Mouse (Mus musculus) erythroid progenitor cell, adult 5-6 weeks (primary cell): ENCODE data around the gene Ciart. TPM values are rescaled to one million over a fixed set of nuclear protein-coding genes. Genes with fewer than 3 reads are reported as not detected.
"Not testable (repeated sequence)": the region's sequence is repeated elsewhere in the genome, so short reads cannot be mapped to it uniquely, and the experiment has no call there.

Experiments
- ATAC-seq: replicated peaks from 2 replicates; pipeline ENCODE4 v1.8.0; 2016; ENCODE audit warnings: moderate number of reproducible peaks, mild to moderate bottlenecking, moderate TSS enrichment, inconsistent platforms; ENCODE audit not compliant: poor library complexity, low FRiP score, severe bottlenecking
- total RNA-seq, 2 experiments: library from RNA; stranded (forward) in 1 of 2; stranded (reverse) in 1 of 2; fragments of 150-400 nt in 1 of 2; fragments of 186-747, 209-891 nt in 1 of 2; gene quantifications; 2 replicates each; pipeline versions ENCODE4 v1.2.3 to v1.2.4; 2015 to 2017; ENCODE audit warnings: low replicate concordance in 2 of 2

Gene Ciart
- total RNA-seq, 2 experiments from 2014 or later: not detected

DNA sequence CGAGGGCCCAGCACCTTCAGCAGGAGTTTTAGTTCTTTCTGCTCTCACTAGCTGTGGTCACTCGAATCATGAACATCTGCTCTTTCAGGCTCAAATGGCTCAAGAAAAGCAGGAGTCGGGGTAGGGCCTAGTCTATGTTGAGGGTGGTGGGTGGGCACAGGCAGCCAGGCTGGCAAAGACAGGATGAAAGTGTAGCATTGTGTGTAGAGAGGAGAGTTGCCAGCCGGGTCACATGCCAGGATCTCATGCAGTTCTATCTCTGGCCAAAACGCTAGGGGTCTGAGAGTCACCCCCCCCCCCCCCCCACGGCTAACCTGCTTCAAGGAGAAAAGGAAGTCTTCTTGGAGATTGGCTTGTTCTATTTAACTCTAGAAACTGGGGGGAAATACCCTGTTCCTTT, 20.6 kb upstream of the Ciart start:
- ATAC-seq: no peak

DNA sequence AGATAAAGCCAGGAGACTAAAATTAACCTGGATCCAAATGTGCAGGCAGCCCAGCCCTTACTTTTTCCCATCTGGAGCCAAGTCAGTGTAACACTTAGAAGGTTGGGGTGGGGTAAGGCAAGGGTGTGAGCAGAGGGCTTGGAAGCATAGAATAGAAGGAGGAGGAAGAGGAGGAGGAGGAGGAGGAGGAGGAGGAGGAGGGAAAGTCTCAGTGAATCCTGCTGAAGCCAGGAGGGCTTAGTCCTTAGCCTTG, 20.2 kb upstream of the Ciart start:
- no peak for ATAC-seq

DNA sequence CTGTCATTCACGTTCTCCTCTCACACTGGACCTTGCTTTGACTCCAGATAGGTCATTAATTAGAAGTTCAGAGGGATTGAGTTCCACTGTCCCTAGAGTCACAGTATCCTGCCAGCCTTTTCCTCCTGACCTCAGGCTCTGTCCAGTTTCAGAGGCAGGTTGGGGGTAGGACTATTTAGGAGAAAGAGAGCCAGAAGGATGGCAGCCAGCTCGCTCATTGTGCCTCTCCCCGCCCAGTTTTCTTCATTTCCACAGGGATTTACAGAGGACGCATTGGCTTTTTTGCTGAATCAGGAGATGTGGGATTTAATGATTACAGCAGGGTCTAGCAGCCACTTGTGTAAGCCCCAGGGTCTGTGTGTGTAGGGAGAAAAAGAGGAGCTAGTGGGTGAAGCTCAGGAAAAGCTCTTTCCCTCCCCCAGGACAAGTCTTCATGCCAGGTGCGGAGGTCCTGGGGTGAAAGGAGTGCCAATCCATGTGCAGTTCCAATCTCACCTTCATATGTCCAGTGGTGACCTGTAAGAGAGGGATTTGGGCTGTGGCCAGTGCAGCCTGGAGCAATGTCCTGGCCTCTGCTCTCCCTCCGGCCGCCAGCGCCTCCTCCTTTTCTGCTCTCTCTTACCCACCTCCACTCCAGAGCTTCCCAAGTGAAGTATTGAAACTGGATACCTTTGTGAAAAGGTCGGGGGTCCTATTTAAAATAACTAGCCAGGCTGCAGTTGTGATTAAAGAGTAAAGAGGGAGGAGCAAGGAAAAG, 19.7 kb upstream of the Ciart start:
- ATAC-seq: no peak

DNA sequence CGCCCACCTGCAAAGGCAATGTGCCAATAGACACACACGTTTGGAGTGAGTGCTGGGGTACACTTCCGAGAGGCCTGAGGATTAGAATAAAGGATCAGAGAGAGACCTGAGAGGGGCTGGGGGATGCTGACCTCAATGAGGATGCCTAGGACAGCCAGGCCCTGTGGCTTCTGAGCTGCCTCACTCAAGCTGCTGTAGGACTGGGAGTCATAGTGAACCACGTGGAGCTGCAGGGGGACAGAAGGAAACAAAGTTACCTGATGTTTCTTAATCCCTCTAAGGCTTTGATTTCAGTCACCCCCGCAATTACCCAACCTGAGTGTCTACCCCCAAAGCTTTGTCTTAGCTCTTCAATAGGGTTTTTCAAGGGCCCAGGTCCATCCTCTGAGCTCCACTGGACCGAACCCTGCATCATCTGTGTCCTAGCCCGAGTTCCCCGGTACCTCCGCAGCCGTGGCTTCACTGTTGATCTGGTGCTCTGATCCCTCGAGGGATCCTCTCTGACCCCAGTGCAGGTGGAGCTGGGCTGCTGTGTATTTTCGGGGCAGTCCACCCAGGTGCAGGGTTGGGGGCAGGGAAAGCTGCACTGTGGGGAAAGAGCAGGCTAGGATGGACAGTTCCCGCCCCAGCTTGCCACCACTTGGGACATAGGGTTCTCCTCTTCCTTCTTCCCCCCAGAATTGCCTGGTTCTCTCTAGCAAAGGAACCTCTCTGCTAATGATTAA, 17.9 kb upstream of the Ciart start:
- ATAC-seq: no peak

DNA sequence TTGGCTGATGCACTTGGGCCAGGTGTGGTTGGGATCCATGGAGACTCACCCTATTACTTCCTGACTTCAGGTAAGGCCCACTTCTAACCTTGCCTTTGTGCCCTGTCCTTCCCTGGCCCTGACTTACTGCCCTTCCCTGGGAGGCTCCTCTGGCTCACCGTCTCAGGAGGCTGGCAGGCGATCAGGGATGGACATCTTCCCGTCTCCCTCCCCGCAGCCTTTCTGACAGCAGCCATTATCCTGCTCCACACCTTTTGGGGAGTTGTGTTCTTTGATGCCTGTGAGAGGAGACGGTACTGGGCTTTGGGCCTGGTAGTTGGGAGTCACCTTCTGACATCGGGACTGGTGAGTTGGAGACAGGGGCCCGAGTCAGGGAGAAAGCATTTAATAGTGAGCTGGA, 13.4 kb upstream of the Ciart start:
- not testable (repeated sequence) for ATAC-seq

DNA sequence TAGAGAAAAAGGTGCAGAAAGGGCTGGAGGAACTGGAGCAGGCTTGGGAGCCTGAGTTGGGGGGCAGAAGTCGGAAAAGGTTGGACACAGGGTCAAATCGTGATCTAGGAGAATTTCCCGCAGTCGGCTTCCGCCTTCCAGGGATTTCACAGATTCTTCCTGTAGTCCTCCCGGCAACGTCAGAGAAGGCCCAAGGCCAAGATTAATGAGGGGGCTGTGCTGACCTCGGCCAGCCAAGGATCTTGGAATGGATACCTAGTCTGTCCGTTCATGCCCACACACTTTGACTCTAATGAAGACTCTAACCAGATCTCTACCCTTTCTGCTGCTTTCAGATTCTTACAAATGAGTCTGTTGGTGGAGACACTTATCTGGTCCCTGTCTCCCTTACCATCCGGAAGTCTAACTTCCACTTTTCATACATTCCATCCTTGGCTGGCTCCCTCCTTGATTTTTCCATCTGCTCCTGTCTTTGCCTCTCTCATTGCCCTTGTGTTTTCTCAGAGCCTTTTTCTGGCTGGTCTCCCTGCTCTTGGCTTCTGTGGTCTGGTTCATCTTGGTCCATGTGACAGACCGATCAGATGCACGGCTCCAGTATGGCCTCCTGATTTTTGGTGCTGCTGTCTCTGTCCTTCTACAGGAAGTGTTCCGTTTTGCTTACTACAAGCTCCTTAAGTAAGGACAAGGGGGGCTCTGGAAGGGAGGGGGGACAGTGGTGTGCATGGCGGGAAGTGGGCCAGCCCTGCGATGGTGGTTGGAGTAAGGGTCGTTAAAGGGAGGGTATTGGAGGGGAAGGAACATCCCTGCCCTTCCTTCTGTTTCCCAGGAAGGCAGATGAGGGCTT, 12.5 kb upstream of the Ciart start:
- 0 out of 2 replicates have a peak, but pooled peaks have one; percentile 2 for ATAC-seq

DNA sequence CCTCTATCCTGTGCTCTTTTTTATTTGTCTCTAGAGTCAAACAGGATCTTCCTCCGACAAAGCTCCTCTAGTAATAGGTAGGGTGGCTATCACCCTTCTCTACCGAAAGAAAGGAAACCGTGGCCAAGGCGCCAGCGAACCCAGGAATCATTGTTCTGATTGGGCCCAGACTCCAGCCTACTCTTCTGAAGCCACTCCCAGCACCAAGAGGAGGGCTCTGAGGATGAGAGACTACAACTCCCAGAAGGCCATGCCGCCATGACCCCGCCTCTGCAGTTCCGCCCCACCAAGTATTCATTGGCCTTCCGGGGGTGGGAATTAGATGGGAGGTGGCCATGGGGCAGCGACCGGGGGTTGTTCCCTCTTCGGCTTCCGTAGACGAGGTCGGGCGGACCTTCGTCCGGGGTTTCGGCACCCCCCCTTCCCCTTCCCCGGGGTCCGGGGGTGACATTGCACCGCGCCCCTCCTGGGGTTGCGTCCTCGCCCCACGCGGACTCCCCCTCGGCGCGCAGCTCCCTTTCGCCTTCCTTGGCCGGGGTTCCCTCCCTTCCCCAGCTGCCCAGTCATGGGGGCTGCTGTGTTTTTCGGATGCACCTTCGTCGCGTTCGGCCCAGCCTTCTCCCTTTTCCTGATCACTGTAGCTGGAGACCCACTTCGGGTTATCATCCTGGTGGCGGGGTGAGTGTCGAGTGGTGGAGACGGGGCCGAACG, 11.7 kb upstream of the Ciart start, which contains the start of gene Aph1a:
Aph1a (plus strand) TSS at position 364 of the 711 bp plus-strand sequence.
- peak; percentile 99 for ATAC-seq

DNA sequence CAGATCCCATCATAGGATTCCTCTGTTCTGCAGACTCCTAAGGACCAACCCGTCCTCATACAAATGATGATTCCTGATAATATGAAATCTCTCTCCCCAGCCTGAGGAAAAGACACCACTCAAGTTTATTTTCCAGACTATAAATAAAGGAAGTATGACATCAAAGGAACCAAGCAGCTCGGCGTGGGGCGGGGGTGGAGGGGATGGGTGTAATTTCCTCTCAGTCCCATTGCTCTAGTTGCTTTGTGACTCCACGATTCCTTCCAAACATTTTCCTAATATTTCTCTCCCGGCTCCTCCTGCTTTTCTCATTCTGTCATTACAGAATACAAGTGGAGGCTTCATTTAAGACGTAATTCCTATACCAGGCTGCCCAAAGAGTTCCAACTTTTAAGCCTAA, 11.1 kb upstream of the Ciart start:
- ATAC-seq: no peak

DNA sequence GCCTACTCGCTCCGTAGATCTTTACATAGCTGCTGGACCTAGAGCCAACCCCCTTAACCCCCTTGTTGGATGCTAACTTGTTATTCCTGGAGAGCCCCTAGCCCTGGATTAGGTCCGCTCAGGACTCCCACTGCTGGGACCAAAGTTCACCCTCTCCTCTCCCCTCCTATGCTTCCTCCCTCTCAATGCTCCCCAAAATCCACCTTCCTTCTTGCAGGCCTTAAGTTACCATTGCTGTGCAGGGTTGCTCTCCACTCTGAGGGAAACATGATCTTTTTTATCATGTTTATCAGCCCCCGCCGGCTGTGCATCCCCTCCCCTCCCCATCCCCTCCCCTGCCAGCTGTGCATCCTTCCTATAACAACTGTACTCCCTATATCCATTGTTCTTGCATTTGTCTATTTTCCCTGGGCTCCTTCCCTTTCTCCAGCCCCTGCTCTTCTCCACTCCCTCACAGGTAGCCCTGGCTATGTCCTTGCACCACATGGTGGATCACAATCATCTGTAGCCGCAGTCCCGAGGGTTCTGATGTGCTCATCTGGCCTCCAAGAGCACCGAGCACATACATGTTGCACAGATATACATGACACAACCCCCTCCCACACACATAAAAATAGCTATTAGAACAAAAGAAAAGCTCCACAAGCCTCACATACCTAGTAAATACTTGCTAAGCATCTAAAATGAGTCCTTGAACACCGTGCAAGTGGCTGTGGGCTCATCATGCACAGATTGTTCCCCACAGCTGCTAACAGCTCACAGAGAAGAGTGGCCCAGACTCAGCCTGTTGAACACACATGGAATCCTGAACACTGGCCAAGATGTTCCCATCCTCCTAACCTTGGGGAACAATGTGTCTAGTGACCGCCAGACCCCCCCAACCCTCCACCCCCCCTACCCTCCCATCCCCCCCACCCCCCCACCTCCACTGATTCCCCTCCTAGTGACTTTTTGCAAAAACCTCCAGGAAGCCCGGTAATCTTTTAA, 10.3 kb upstream of the Ciart start:
- no peak for ATAC-seq

DNA sequence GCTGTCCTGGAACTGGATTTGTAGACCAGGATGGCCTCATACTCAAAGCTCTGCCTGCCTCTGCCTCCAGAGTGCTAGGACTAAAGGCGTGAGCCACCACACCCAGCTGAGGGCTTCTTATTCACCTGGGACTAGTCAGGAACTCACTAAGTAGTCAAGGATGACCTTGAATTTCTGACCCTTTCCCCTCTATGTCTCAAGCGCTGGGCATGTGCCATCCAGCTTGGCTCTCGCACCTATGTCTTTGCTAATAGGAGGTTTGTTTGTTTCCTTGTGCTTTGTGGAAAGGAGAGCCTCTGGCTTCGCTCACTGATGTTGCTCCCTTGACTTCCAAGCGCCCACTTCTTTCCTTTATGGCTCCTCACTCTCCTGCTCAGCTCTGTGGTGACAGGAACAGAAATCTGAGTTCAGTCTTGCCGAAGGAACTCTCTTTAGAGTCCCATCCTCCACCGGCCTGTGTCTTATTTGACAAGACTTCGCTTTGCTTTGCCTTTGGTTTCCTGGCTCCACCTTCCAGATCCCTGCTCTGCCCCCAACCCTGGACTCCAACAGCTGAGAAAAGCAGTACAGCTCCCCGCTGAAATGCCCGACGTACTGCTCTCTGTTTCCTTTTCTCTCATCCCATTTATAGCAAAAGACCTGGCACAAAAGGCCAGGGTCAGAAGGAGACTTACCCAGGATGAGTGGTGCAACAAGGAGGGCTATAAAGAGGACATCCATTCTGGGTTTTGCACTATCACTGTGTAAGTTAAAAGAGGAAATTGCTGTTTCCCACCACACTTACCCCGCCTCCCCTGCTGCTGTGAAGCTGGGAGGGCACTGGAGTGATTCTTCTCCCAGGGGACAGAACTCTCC, 9.4 kb upstream of the Ciart start, which contains the start of gene BC028528:
BC028528 (minus strand) TSS at position 795 of the 855 bp plus-strand sequence.
- no peak for ATAC-seq

DNA sequence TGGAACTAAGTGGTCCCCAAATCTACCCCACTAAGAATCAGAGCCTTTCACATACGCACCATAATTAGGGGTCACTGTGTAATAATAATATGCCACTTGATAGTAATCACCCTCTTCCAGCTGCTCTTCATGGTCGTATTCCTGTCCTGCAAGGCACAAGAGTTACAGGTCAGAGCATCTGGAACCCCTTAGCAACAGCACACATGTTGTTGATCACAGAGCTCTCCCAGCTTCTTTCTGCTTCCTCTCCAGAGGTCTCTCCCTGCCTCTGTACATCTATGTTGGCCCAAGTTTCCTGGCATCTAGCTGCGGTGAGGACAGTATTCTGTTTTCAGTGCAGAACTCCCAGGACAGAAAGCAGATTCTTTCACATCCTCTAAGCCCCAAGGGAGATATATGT, 7.6 kb upstream of the Ciart start:
- no peak for ATAC-seq

DNA sequence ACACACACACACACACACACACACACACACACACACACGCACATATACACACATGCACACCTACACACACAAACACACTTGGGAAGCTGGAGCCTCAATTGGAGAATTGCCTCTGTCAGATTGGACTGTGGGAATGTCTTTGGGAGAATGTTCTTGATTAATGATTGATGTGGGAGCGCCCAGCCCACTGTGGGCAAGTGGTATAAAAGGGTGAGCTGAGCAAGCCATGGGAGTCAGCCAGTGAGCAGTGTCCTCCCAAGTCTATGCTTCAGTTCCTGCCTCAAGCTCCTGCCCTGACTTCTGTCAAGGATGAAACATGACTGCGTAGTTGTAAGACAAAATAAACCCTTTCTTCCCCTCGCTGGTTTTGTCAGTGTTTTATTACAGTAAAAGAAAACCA, 5.5 kb upstream of the Ciart start:
- ATAC-seq: no peak

DNA sequence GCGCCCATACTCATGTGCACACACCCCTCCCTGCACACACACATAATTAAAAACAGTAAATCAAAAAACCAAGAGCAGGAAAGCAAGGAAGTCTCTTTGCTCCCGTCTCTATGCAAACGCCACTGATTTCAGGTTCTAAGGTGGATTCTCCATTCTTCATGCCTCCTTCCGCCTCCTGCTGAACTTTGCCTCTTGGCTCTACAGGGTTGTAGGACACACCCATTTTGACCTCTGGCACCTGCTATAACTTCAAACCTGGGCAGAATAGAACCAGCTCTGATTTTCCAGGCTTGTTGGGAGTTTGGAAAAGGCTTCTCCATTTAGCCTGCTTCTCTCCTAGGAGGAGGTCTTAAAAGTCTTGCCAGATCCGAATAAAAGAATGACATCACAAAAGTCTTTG, 2.3 kb upstream of the Ciart start:
- ATAC-seq: no peak

DNA sequence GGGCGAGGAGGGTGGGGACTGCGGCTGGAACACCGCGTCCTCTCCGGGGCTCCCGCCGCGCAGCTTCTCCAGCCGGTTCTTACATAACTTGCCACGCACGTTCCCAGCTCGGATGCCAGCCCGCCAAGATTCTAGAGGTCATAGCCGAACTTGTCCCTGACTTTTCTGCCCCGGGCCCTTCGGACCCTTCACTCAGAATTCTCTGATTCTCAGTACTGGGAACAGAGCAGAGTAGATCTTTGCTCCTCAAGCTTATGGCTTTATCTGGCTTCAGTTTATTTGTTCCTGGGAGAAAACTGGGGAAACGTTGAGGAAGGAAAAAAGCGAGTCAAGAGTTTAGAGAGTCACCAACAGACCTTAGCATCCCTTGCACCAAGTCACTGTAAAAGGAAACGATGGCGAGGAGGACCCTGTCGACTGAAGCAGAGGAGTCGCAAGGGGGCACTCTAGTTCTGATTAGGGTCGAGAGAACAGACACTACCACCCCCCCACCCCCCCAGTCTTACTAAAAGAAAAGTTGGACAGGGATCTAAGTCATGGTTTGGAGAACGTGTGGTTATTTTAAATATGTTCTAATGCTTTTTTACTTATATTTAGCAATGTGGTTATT, 870 bp upstream of the Ciart start:
- no peak; the same call in 1 of the 2 replicates for ATAC-seq

DNA sequence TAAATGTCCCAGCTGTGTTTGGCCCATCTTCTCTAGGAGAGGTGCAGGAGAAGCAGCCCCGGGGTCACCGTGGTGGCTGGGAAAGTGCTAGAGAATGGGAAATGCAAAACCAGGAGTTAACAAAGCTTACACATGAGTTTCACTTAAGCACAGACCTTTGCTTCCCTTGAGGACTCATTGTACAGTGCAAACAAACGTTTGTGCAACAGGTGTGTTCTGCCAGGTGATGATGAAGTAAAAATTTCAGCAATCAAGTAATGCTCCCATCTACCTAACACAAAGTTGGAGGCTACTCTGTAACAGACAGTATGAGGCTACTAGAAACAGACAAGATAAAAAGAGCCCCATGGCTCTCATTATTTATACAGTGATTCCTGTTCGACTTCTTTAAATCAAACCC, 3.0 kb downstream of the Ciart start:
- no peak for ATAC-seq

DNA sequence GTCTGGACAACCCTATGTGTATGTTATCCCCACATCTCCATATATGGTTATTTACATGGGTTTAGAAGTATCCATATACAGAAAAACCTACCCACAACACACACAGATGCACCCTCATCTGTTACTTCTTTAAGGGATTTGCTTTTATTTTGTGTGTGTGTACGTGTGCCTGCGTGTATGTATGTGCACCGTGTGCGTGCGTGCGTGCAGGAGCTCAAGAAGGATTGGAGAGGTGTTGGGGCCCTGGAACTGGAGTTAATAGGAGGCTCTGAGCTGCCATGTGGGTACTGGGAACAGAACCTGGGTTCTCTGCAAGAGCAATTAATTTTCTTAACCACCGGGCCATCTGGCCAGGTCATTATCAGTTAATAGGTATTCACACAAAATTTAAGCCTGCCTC, 10.0 kb downstream of the Ciart start:
- ATAC-seq: peak; percentile 20; the same call in 1 of the 2 replicates

DNA sequence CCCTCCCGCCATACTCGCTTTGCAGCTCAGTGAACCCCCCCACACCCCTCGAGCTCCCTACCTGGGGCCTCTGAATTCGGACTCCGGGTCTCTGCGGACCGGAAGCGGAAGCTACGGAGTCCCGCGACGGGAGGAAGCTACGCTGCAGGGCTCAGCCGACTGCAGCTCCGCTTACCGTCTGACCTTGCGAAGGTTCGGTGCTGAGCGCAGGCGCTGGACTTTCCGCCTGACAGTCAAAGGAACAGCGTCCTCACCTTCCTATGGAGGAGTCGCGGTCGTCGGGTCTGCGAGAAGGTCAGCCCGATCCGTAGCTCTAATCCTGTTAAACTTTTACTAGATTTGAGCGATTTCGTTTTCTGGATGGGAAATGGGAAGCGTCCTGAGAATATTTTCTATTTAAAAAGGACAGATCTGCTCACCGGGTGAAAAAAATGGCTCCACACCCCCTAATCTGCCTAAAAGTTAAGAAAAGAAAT, 10.6 kb downstream of the Ciart start, which contains the start of gene Mrps21:
Mrps21 (minus strand) TSS at position 128 of the 476 bp plus-strand sequence.
- peak; percentile 96 for ATAC-seq
